8 mouse cellular contexts compared by ENCODE assay signal in the genomic region with DNA sequence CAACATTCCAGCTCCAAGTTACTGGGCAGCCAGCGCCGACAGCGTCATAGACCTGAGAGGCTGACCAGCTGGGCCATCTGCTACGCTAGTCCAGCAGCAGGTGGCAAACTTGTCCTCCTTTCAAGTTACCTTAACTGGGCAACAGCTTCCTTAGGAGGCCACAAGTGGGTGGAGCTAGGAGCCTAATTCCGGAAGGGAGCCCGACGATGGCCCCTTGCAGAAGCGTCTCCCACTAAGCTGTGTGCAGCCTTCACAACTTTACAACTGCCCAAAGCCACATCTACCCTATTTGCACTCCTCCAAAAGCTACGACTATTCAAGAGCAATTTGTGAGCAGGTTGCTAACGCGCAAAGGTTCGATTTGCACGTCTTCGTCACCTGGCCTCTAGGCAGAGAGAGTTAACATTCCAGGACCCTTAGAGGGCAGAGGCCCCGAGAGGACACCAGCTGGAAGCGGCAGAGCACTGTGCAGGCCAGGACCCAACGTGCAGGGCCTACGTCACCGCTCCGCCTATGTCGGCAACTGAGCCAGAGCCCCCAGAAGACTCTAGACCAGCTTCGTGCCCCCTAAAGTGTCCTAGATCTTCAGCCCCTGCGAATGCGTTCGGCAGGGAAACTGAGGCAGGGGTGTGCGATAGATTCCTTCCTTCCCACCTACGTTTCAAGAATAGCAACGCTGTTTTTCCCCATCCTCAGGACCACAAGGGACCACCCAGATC. TPM values are rescaled to one million over a fixed set of nuclear protein-coding genes. Genes with fewer than 3 reads are reported as not detected.
DNase-seq lines count a peak whose midpoint lies in the region; ATAC-seq and TF ChIP-seq lines count a peak whose summit lies in the region.

No protein-coding gene starts in this region.

- TF ChIP-seq CTCF in layer of hippocampus, adult 2 months (conservative IDR thresholded peaks at IDR 0.05) = peak; percentile 29; the same call in 1 of the 2 replicates

- ATAC-seq in erythroblast, adult 5-6 weeks (replicated peaks; ENCODE audit: low FRiP score, poor library complexity, severe bottlenecking) = peak; percentile 75

- H3K27ac ChIP-seq in layer of hippocampus, adult 2 months = peak overlapping the region; percentile 100

- H3K4me3 ChIP-seq in layer of hippocampus, adult 2 months = peak overlapping the region; percentile 74

- WGBS in large intestine, adult 2 months = 1% methylated on average over 28 of the region's 28 CpGs

- intact Hi-C loops in heart, postnatal 14 days (cut with DNase I) = loop anchor here (2.0 kb wide), 1 partner anchor 46 kb away; a partner anchor contains a TSS

- DNase-seq in layer of hippocampus, adult 2 months (ENCODE audit: low spot score in 2 of 2) = no peak
- no peak for DNase-seq in layer of hippocampus, postnatal 36 days
- peak; percentile 88 for DNase-seq in brain, adult 2 months (ENCODE audit: low read depth, low spot score)
- peak; percentile 48 to 65 for DNase-seq in heart, postnatal 14 days
- DNase-seq in large intestine, adult 2 months (ENCODE audit: low read depth, low spot score) = peak; percentile 67
- peak; percentile 58 for DNase-seq in mesoderm, embryonic 11.5 days (ENCODE audit: low read depth, low spot score)
- peak; percentile 63 to 67 for DNase-seq in spleen, postnatal 10 days (ENCODE audit: low spot score in 2 of 2)

RNA-seq across cellular contexts. Expression of a gene that starts 0.4 kb away (rescaled TPM):
- total RNA-seq in layer of hippocampus, adult 2 months (2021) = 10 to 100 TPM; 45.9 to 49.6 TPM
- 10 to 100 TPM; 41.2 to 44.1 TPM for total RNA-seq in layer of hippocampus, postnatal 36 days (2021)
- 5.6 and 22.6 TPM in 2 replicates for total RNA-seq in erythroblast, adult 5-6 weeks (2015; ENCODE audit: low replicate concordance)
- 19.0 and 30.5 TPM in 2 replicates for total RNA-seq in erythroblast, adult 5-6 weeks (2017; ENCODE audit: low replicate concordance)
- total RNA-seq in heart, postnatal 14 days (2021) = 10 to 100 TPM; 33.0 to 33.6 TPM
- polyA plus RNA-seq in large intestine, adult 2 months (2012; rRNA removed) = 30.8 and 34.3 TPM in 2 replicates

RNA-seq across cellular contexts. Expression of a gene that starts 21.2 kb away (rescaled TPM):
- 10 to 100 TPM; 67.4 to 86.9 TPM for total RNA-seq in layer of hippocampus, adult 2 months (2021)
- total RNA-seq in layer of hippocampus, postnatal 36 days (2021) = 10 to 100 TPM; 66.9 to 70.7 TPM
- 0.58 and 0.84 TPM in 2 replicates for total RNA-seq in erythroblast, adult 5-6 weeks (2015; ENCODE audit: low replicate concordance)
- 1.8 and 3.3 TPM in 2 replicates for total RNA-seq in erythroblast, adult 5-6 weeks (2017; ENCODE audit: low replicate concordance)
- 10 to 100 TPM; 43.7 to 58.5 TPM for total RNA-seq in heart, postnatal 14 days (2021)
- polyA plus RNA-seq in large intestine, adult 2 months (2012; rRNA removed) = 35.7 and 46.7 TPM in 2 replicates

RNA-seq across cellular contexts. Expression of a gene that starts 32.9 kb away (rescaled TPM):
- 10 to 100 TPM; 29.0 to 30.9 TPM for total RNA-seq in layer of hippocampus, adult 2 months (2021)
- total RNA-seq in layer of hippocampus, postnatal 36 days (2021) = 10 to 100 TPM; 23.8 to 29.7 TPM
- total RNA-seq in erythroblast, adult 5-6 weeks (2015; ENCODE audit: low replicate concordance) = 13.4 and 17.9 TPM in 2 replicates
- total RNA-seq in erythroblast, adult 5-6 weeks (2017; ENCODE audit: low replicate concordance) = 9.9 and 10.3 TPM in 2 replicates
- total RNA-seq in heart, postnatal 14 days (2021) = 10 to 100 TPM; 10.7 to 10.8 TPM
- polyA plus RNA-seq in large intestine, adult 2 months (2012; rRNA removed) = 18.5 and 26.1 TPM in 2 replicates

RNA-seq across cellular contexts. Expression of a gene that starts 45.4 kb away (rescaled TPM):
- 1 to 10 TPM; 2.8 to 3.6 TPM for total RNA-seq in layer of hippocampus, adult 2 months (2021)
- 1 to 10 TPM; 1.8 to 2.7 TPM for total RNA-seq in layer of hippocampus, postnatal 36 days (2021)
- total RNA-seq in erythroblast, adult 5-6 weeks (2015; ENCODE audit: low replicate concordance) = not detected in 2 replicates
- 1.4 TPM in 1 of 2 replicates, not detected in the other for total RNA-seq in erythroblast, adult 5-6 weeks (2017; ENCODE audit: low replicate concordance)
- total RNA-seq in heart, postnatal 14 days (2021) = 10 to 100 TPM; 34.6 to 34.7 TPM
- polyA plus RNA-seq in large intestine, adult 2 months (2012; rRNA removed) = 3.3 and 3.5 TPM in 2 replicates

RNA-seq across cellular contexts. Expression of a gene that starts 46.0 kb away (rescaled TPM):
- total RNA-seq in layer of hippocampus, adult 2 months (2021) = 100 to 1,000 TPM; 103 to 108 TPM
- total RNA-seq in layer of hippocampus, postnatal 36 days (2021) = 10 to 100 TPM; 92.9 to 93.4 TPM
- total RNA-seq in erythroblast, adult 5-6 weeks (2015; ENCODE audit: low replicate concordance) = 26.8 and 36.1 TPM in 2 replicates
- total RNA-seq in erythroblast, adult 5-6 weeks (2017; ENCODE audit: low replicate concordance) = 33.5 and 39.9 TPM in 2 replicates
- 100 to 1,000 TPM in 1 of 2 experiments, 10 to 100 TPM in 1; 97.7 to 103 TPM for total RNA-seq in heart, postnatal 14 days (2021)
- 195 and 290 TPM in 2 replicates for polyA plus RNA-seq in large intestine, adult 2 months (2012; rRNA removed)

Comparison
In these comparisons a context has a peak if more than half of its experiments do, and no peak if none do; other contexts are left out.
1. DNase-seq: peak in brain, adult 2 months (single experiment), heart, postnatal 14 days (2 of 2), large intestine, adult 2 months (single experiment), mesoderm, embryonic 11.5 days (single experiment) and spleen, postnatal 10 days (2 of 2); none in layer of hippocampus, adult 2 months (0 of 2) and layer of hippocampus, postnatal 36 days (0 of 2).
2. RNA of a gene that starts 21.2 kb away (total RNA-seq): 67.4 to 86.9 TPM in layer of hippocampus, adult 2 months, 66.9 to 70.7 TPM in layer of hippocampus, postnatal 36 days and 43.7 to 58.5 TPM in heart, postnatal 14 days; 0.58 to 3.3 TPM in erythroblast, adult 5-6 weeks; every median in the first group is over 10 times any median in the second.